Mouse (Mus musculus) gastrocnemius, adult 18-20 months (tissue): Measurements from ENCODE around the gene Tmem123. TPM values are rescaled to one million over a fixed set of nuclear protein-coding genes. Genes with fewer than 3 reads are reported as not detected.

Experiments
- DNase-seq: peaks from one replicate; pipeline ENCODE4 v3.0.0; 2021; ENCODE audit warnings: low spot score
- total RNA-seq, 2 experiments: library from RNA; stranded (reverse); gene quantifications; 2 replicates each; pipeline ENCODE4 v1.2.3; 2021

The Tmem123 gene
- total RNA-seq, 2 experiments from 2014 or later, result 23.2 to 24.6 TPM

DNA sequence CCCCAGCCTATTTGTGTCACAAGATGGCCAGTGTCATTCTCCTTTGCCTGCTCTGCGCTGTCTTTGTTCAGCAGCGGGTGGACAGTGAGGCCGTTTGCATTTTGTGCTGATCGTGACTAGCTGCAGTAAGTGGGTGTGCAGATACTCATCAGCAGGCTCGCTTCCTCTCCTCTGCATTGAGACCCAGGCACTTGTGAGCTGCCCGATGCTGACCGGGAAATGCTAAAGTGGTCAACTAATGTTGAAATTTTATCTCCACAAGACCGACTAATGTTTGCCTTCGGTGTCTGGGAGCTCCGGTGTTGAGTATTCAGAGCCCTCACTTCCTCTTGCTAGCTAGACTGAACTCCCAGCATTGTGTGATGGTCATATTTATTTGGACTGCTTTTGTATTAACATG lies 10.7 kb downstream of the Tmem123 start:
- no peak for DNase-seq

DNA sequence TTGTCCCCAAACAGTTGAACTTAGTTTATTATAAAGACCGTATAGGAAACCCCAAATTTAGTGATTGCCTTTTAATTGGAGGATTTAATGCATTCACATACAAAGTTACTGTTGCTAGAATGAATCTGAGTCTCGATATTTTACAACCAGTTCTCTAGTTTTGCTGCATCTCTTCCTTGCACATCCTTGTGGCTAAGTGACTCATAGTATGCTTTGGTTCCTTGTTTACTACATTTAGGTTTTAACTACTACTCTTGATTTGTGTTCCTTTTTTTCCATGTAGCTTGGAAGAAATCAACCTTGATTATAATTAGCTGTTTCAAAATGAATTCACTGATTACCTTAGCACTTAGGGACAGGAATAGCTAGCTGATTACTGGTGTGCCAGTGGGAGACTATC lies 11.2 kb downstream of the Tmem123 start:
- no peak for DNase-seq

DNA sequence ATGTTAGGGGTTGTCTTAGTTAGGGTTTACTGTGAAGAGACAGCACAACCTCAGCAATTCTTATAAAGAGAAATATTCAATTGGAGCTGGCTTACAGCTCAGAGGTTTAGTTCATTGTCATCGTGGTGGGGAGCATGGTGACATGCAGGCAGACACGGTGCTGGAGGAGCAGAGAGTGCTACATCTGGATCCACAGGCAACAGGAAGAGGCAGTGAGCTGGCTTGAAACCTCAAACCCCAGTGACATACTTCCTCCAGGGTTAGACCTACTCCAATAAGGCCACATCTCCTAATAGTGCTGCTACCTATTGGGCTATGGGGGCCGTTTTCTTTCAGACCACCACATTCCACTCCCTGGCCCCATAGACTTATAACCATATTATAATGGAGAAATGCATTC lies 12.1 kb downstream of the Tmem123 start:
- no peak for DNase-seq

DNA sequence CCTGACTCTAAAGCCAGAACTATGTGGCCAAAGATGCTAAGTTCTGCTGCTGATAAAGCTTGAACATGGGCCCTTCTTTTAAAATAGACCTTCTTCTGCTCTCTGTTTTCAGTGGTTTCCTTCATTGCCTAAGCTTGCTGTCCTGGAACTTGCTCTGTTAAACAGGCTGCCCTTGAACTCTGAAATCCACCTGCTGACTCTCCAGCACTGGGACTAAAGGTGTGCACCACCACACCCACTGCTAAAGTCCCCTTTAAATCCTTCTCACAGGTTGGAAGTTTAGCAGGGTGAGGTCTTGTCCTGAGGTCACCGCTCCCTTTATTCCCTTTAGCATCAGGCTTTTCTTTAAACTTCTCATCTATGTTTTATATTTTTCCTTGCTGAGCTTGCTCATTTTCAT lies 13.1 kb downstream of the Tmem123 start:
- DNase-seq, result no peak

DNA sequence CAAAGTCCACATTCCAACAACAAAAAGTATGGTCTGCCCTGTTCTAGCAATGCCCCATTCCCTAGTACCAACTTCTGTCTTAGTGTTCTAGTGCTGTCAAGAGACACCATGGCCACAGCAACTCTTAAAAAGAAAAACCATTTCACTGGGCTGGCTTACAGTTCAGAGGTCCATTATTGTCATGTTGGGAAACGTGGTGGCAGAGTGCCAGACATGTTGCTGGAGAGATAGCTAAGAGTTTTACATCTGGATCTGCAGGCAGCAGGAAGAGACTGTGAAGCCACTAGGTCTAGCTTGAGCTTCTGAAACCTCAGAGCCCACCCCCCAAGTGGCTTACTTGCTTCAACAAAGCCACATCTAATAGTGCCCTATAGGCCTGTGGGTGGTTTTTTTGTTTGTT lies 13.8 kb downstream of the Tmem123 start:
- DNase-seq, result no peak

DNA sequence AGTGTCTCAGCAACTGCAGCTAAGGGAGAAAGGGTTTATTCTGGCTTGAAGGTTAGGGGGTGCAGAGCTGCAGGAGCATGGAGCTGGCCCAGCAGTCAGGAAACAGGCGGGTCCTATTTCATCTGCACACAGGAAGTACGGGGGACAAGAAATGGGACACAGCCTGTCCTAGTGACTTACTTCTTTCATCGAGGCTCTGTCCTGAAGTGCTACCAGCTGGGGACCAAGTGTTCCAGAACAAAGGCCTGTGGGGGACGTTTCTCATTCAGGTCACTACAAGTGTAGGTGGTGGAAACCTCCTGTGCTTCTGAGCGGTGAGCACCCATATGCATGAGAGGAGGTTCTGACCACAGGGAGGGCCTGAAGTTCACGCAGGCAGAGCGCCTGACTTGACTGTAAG lies 14.9 kb downstream of the Tmem123 start:
- DNase-seq, result no peak

DNA sequence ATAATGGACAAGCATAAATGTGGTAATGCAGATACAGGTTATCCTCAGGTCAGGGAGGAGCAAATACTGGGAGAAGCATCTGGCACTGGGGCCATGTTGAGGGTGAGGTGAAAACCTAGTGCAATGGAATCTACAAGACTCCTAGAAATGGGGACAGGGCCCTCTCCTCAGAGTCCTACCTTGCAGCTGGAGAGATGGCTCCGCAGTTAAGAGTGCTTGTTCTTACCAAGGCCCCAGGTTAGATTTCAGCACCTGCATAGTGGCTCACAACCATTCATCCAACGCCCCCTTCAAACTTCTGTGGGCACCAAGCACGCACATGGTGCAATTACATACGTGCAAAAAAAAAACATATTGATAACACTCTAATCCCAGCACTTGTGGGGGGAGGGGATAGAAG lies 15.9 kb downstream of the Tmem123 start:
- no peak for DNase-seq

DNA sequence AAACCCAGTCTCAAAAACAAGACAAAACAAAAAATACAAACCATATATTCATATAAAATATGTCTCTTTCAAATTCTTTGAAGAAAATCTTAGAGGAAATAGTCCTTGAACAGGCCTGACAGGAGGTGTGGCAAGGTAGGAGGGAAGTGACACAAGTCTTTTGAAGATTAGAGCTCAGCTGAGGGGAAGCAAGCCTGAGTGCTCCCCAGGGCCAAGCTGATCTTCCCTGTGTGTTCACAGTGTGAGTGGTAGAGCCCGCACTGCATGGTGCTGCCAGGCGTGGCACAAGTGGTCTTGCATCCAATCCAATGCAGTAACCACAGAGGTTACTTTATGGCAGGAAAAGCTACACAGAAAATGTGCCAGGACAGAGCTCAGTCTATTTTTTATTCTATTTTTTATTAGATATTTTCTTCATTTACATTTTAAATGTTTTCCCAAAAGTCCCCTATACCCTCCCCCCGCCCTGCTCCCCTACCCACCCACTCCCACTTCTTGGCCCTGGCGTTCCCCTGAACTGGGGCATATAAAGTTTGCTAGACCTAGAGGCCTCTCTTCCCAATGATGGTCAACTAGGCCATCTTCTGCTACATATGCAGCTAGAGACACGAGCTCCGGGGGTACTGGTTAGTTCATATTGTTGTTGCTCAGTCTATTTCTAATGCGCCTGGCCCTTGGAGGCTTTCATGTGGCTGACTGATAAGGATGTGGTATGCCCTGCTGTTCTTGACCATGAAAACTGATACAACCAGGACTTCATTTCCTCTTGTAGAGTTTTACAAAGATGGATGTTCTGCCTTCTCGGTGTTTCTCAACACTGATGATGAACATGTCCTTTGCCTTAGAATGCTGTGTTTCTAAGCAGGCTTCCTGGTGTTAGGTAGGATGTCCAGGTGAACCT lies 16.7 kb downstream of the Tmem123 start:
- DNase-seq, result no peak

DNA sequence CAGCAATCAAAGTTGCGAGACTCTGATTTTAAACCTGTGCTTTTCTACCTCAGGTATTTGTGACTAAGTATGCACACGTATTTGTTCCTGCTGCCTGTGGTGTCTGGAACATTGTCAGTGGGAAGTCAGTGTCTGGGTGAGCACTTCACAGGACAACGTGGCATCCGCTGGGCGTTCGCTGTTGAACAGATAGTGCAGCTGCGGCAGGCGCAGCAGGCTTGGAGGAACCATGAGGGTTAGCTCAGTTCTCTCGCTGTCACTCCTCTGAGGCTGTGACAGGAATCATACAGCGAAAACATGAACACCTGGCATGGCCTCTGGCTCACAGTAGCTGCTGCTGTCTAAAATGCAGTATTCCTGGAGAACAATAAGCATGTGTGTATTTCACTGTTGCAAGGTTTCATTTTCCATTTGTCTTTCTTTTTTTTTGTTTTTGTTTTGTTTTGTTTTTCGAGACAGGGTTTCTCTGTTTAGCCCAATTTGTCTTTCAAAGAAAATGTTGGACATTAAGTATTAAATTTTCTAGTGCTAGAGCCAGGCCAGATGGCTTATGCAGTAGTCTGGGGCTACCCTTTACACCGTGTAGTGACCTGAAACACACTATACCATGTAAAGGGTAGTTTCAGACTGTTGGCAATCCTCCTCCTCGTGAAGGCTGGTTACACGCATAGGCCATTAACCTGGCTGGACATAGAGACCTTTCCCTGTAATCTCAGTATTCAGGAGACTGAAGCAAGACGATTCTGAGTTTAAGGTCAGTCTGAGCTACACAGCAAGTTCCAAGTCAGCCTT lies 20.2 kb downstream of the Tmem123 start:
- DNase-seq, result no peak

DNA sequence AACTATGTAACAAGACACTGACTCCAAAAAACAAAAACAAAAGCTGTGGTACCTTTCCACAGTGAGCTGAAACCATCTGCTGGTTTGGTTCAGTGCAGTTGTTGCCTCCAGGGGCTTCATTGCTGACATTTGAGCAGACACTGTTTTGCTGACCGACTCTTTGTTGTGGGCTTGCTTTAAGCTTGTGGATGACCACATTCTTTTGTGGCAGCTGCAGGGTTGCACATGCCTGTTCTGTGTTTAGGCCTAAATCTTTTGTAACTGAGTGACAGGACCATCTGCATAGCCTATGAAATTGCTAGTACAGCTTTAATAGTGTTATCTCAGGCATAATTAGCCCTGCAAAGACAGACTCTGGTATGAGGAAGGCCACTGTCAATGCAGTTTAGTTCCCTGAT lies 20.8 kb downstream of the Tmem123 start:
- DNase-seq, result no peak

DNA sequence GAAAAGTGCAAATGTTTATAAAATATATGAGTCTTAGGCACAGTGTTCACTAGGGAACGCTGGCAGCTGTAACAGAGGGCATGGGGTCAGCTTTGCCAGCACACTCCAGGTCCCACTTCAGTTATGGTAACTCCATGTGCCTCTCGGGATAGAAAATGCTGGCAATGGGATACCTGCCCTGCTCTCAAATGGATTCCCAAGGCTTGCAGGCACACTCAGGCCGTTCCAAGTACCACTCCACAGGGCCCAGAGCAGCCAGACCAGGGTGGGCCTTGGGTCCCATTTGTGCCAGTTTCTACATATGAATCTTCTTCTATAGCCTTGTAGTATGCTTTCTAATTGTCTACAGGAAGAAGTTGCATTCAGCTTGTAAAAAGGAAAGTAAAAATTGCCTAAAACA lies 21.6 kb downstream of the Tmem123 start:
- no peak for DNase-seq

DNA sequence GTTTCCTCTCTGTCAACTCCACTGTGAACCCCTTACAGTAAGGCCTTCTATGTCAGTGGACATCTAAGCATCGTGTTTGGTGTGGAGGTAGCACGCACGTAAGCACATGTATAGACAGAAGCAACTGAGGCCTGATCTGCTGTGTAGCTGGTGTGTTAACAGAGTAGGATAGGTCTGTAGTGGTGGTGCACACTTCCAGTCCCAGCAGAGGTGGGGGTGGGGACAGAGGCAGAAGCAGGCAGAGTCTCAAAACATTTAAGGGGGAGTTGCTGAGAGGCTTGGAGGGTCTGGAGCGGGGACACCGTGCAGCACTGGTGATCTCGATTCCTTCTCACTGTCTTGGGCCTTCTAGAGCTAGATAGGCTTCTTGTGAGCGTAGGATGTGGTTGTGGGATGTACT lies 22.2 kb downstream of the Tmem123 start:
- DNase-seq, result no peak

DNA sequence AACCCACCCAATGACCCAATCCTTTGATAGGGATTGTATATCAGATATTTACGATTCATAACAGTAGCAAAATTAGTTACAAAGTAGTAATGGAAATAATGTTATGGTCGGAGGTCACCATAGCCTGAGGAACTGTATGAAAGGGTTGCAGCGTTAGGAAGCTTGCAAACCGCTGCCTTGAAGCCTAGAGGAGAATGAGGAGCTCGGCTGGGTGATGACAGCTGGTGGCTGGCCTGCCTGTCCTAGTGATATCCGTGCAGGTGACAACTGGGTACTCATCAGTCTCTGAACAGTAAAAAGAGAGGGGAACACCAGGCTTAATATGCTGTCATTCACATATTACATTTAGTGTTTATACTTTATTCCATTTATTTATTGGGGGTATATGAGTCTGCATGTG lies 24.6 kb downstream of the Tmem123 start:
- DNase-seq, result no peak

DNA sequence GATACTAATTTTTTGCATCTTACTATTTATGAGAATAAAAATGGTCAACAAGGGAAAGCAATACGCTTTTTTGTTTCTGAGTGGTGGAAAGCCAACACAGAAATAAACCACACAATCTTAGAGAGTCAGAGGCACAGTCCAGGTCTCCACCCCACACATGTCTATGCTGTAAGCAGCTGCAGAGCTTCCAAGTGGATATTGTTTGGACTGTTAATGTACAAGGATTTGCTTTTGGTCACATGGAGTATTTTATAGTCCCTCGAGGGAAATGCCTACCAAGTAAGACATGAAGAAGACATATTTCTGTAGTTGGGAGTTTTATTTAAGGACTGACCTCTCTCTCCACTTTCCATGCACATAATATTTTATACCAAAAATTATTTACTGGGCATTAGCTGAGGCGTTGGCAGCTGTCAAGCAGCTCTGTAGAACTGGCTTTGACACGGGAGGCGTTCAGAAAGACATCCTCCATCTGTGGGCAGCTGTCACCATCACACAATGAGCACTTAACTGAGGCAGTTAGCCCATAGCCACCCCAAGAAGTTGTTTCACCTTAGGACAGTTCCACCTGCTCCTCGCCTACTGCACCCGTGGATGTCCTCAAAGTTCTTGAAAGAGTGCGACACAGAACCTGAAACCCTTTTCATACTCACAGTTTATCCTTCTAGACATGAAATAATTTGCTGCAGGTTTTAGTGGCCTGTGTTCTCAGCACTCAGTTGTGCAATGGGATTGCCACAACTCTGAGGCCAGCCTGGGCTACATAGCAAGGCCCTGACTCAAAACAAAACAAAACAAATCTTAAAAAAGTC lies 26.1 kb downstream of the Tmem123 start:
- DNase-seq, result no peak

DNA sequence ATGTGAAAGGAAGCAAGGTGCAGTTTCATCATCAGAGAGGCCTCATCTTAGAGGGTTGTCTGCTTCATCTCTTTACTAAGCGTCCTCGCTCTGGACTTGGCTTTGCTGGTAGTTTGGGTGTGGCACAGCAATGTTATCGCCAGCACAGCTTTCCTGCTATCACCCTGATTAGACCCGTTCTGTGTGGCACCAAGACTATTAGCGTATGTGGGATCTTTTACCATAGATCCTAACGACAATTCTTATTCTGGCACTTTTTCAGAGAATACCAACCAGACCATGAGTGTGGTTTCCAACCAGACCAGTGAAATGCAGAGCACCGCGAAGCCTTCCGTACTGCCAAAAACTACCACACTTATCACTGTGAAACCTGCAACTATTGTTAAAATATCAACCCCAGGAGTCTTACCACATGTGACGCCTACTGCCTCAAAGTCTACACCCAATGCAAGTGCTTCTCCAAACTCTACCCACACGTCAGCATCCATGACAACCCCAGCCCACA lies 26.8 kb downstream of the Tmem123 start:
- no peak for DNase-seq

DNA sequence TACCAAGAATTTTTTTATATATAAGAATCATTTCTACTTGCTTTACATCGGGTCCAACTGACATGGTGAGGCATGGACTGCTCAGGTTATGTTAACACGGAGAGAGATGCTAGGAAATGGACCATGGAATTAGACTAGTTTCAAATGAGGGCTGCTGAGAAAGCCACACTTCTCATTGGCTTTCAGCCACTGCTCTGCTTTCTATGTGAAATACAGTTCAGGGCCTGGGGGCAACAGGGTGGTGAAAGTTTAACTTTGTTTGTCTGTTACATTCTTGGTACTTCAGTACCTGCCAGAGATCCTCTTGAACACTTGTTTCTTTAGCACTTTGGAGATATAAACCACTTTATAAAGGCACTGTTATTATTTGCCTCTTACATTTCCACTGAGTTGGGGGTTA lies 29.7 kb downstream of the Tmem123 start:
- DNase-seq, result no peak

DNA sequence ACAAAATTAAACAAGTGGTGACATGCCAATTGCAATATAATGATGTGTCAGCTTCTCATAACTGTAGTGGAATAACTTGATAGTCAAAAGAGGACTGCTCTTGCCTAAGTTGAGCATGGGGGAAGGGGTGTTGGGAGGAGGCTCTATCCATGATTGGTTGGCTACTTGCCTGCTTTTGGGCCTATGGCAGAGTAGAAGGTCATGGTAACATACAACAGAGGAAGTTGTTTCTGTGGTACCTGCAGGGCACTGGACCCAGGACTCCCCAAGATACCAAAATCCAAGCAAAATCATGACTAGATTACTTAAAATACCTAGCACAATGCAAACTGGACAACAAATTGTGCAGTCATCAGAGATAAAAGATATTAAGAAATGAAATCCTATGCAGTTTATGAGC lies 31.7 kb downstream of the Tmem123 start:
- DNase-seq, result no peak

DNA sequence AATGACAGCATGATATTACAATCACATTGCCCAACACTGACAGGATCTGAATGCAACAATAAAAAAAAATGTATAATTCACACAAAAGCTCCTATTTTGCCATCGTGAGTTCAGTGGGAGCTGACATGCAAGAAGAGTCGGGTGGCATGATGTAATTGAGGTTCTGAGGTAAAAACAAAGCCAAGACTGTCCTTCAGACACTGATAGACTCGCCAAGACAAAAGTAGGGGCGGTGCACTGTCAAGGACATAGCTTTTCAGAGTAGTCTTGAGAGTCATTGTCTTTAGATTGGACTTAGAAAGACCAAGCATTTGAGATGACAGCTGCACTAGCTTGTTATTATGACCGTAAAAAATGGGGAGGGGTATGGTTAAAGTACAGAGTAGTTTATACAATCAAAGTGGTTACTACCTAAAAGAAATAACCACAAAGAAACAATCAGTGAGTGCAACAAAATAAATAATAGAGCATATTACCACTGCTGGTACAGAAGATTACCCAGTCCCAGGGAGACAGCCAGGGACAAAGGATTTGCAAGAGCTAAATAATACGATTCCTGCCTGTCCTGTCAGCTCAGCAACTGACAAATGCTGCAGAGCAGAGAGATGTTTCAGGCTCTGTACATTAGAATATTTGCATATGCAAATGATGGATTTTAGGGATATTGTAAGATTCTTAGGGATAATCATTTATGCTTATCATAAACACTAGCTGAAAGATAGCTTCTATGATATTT lies 32.5 kb downstream of the Tmem123 start:
- no peak for DNase-seq

DNA sequence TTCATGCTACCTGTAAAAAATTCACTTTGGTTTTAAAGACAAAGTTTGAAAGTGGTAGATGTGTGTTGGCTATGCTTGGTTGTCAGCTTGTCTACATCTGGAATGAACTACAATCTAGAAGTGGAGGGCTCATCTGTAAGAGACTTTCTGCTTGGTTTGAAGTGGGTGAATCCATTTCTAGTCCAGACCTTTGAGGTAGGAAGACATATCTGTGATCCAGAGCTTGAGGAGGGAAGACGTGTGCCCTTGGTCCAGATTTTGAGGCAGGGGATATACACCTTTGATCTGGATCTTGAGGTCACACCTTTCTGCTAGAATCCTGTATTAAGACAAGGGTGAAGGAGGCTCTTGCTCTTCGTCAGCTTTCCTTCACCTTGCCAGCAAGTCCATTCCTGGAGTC lies 33.7 kb downstream of the Tmem123 start:
- DNase-seq, result no peak

DNA sequence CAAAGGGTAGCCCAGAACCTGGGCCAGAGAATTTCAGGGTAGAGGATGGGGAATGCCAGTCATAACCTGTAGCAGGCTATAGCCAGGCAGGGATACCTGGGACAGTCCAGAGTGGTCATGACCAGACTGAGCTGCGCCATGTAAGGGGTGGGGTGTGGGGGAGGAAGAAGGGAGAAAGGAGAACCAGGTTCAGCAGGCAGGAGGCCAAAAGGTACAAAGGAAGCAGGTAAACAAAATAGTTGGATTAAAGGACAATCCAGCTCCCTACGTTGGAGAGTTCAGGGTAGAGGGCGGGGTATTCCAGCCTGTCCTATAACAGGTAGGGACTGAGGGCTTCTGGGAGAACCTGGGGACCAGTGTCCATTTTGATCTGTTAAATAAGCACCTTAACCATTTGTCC lies 34.7 kb downstream of the Tmem123 start:
- no peak for DNase-seq

DNA sequence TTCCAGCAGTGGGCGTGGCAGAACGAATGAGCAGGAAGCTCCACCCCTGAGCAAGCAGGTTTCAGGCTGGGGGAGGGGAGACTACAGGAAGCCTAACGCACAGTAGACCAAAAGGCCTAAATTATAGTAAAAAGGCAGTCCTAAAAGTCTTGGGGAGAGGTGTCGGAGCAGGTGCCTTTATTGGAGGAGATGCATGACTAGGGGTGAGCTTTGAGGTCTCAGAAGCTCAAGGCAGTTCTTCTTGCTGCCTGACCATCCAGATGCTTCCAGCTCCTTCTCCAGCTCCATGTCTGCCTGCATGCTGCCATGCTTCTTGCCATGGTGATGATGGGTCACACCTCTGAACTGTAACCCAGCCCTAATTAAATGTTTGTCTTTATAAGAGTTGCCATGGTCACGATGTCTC lies 41.3 kb downstream of the Tmem123 start:
- no peak for DNase-seq
